Mouse (Mus musculus): ENCODE data around the gene Ntf3. TPM values are rescaled to one million over a fixed set of nuclear protein-coding genes. Genes with fewer than 3 reads are reported as not detected.

The Ntf3 gene
- polyA plus RNA-seq, 1 experiment: 1.7 TPM

GRCm38 (mm10) chr6:126161571-126162340, 5.0 kb downstream of the Ntf3 start:
- no peak for TF ChIP-seq POLR2A (IDR thresholded peaks at IDR 0.05; ENCODE audit: borderline replicate concordance, extremely low read depth, low read depth, low read length)
- TF ChIP-seq CTCF (IDR thresholded peaks at IDR 0.05; ENCODE audit: insufficient read depth, low read length): no peak
- WGBS: 41% methylated on average over 8 of the region's 8 CpGs
- peaks cover 3% of the 10 kb centered on the region for H3K4me1 ChIP-seq (ENCODE audit: control insufficient read depth, insufficient read depth, low read length)
- no peak for DNase-seq
- no peak overlapping the region for H3K4me3 ChIP-seq (replicated peaks; ENCODE audit: extremely low read depth, low read depth, low read length)

- no peak for DNase-seq
- TF ChIP-seq POLR2A (IDR thresholded peaks at IDR 0.05; ENCODE audit: borderline replicate concordance, extremely low read depth, low read depth, low read length) (no peak), CTCF (IDR thresholded peaks at IDR 0.05; ENCODE audit: insufficient read depth, low read length) (no peak)
- 49% methylated on average over 5 of the region's 5 CpGs for WGBS
- no peak overlapping the region for H3K4me3 ChIP-seq (replicated peaks; ENCODE audit: extremely low read depth, low read depth, low read length)
- H3K4me1 ChIP-seq (ENCODE audit: control insufficient read depth, insufficient read depth, low read length): no peaks in the 10 kb centered on the region; the same call in 1 of the 2 replicates
Observed at GRCm38 (mm10) chr6:126160067-126160411, 6.7 kb downstream of the Ntf3 start.

- no peak for TF ChIP-seq POLR2A (IDR thresholded peaks at IDR 0.05; ENCODE audit: borderline replicate concordance, extremely low read depth, low read depth, low read length)
- TF ChIP-seq CTCF (IDR thresholded peaks at IDR 0.05; ENCODE audit: insufficient read depth, low read length): no peak
- H3K4me3 ChIP-seq (replicated peaks; ENCODE audit: extremely low read depth, low read depth, low read length): no peak overlapping the region
- no peaks in the 10 kb centered on the region; the same call in 1 of the 2 replicates for H3K4me1 ChIP-seq (ENCODE audit: control insufficient read depth, insufficient read depth, low read length)
- 75% methylated on average over 13 of the region's 13 CpGs for WGBS
- DNase-seq: no peak
Observed at GRCm38 (mm10) chr6:126159279-126160066, 7.2 kb downstream of the Ntf3 start.

- no peak for DNase-seq
- WGBS: 91% methylated on average over 2 of the region's 2 CpGs
- TF ChIP-seq CTCF (IDR thresholded peaks at IDR 0.05; ENCODE audit: insufficient read depth, low read length): no peak
- TF ChIP-seq POLR2A (IDR thresholded peaks at IDR 0.05; ENCODE audit: borderline replicate concordance, extremely low read depth, low read depth, low read length): no peak
- no peak overlapping the region for H3K4me3 ChIP-seq (replicated peaks; ENCODE audit: extremely low read depth, low read depth, low read length)
- H3K4me1 ChIP-seq (ENCODE audit: control insufficient read depth, insufficient read depth, low read length): no peaks in the 10 kb centered on the region; the same call in 1 of the 2 replicates
Observed at GRCm38 (mm10) chr6:126155928-126156327, 10.8 kb downstream of the Ntf3 start.

GRCm38 (mm10) chr6:126154372-126154982, 12.2 kb downstream of the Ntf3 start:
- 35% methylated on average over 8 of the region's 8 CpGs for WGBS
- Histone ChIP-seq H3K4me3 (replicated peaks; ENCODE audit: extremely low read depth, low read depth, low read length) (no peak overlapping the region), H3K4me1 (ENCODE audit: control insufficient read depth, insufficient read depth, low read length) (no peaks in the 10 kb centered on the region; the same call in 1 of the 2 replicates)
- no peak for DNase-seq
- TF ChIP-seq CTCF (IDR thresholded peaks at IDR 0.05; ENCODE audit: insufficient read depth, low read length) (peak; percentile 37), POLR2A (IDR thresholded peaks at IDR 0.05; ENCODE audit: borderline replicate concordance, extremely low read depth, low read depth, low read length) (no peak)

- TF ChIP-seq CTCF (IDR thresholded peaks at IDR 0.05; ENCODE audit: insufficient read depth, low read length) (no peak), POLR2A (IDR thresholded peaks at IDR 0.05; ENCODE audit: borderline replicate concordance, extremely low read depth, low read depth, low read length) (no peak)
- DNase-seq: no peak
- no peak overlapping the region for H3K4me3 ChIP-seq (replicated peaks; ENCODE audit: extremely low read depth, low read depth, low read length)
- 57% methylated on average over 2 of the region's 2 CpGs for WGBS
- H3K4me1 ChIP-seq (ENCODE audit: control insufficient read depth, insufficient read depth, low read length): no peaks in the 10 kb centered on the region; the same call in 1 of the 2 replicates
Observed at GRCm38 (mm10) chr6:126153154-126153553, 13.6 kb downstream of the Ntf3 start.

GRCm38 (mm10) chr6:126143659-126144058, 23.1 kb downstream of the Ntf3 start:
- DNase-seq: no peak
- Histone ChIP-seq H3K4me3 (replicated peaks; ENCODE audit: extremely low read depth, low read depth, low read length) (no peak overlapping the region), H3K4me1 (ENCODE audit: control insufficient read depth, insufficient read depth, low read length) (peaks cover 6% of the 10 kb centered on the region; the same call in 1 of the 2 replicates)
- 75% methylated on average over 5 of the region's 5 CpGs for WGBS
- TF ChIP-seq CTCF (IDR thresholded peaks at IDR 0.05; ENCODE audit: insufficient read depth, low read length) (no peak), POLR2A (IDR thresholded peaks at IDR 0.05; ENCODE audit: borderline replicate concordance, extremely low read depth, low read depth, low read length) (no peak)

- Histone ChIP-seq H3K4me3 (replicated peaks; ENCODE audit: extremely low read depth, low read depth, low read length) (no peak overlapping the region), H3K4me1 (ENCODE audit: control insufficient read depth, insufficient read depth, low read length) (peaks cover 6% of the 10 kb centered on the region; the same call in 1 of the 2 replicates)
- 59% methylated on average over 3 of the region's 3 CpGs for WGBS
- DNase-seq: no peak
- TF ChIP-seq POLR2A (IDR thresholded peaks at IDR 0.05; ENCODE audit: borderline replicate concordance, extremely low read depth, low read depth, low read length) (no peak), CTCF (IDR thresholded peaks at IDR 0.05; ENCODE audit: insufficient read depth, low read length) (no peak)
Observed at GRCm38 (mm10) chr6:126142741-126143140, 24.0 kb downstream of the Ntf3 start.

- H3K4me3 ChIP-seq (replicated peaks; ENCODE audit: extremely low read depth, low read depth, low read length): no peak overlapping the region
- no peak for DNase-seq
- H3K4me1 ChIP-seq (ENCODE audit: control insufficient read depth, insufficient read depth, low read length): peaks cover 6% of the 10 kb centered on the region; the same call in 1 of the 2 replicates
- WGBS: 24% methylated on average over 8 of the region's 8 CpGs
- TF ChIP-seq CTCF (IDR thresholded peaks at IDR 0.05; ENCODE audit: insufficient read depth, low read length): no peak
- TF ChIP-seq POLR2A (IDR thresholded peaks at IDR 0.05; ENCODE audit: borderline replicate concordance, extremely low read depth, low read depth, low read length): no peak
Observed at GRCm38 (mm10) chr6:126142021-126142554, 24.6 kb downstream of the Ntf3 start.

Data from lung, adult 2 months (tissue).